Mouse (Mus musculus): ENCODE measurements around the gene Spata7.
A peak's percentile ranks its signal among the peaks of the same experiment; 100 is the strongest.
"Not testable (repeated sequence)": the region's sequence is repeated elsewhere in the genome, so short reads cannot be mapped to it uniquely, and the experiment has no call there.

The Spata7 gene

GRCm38 (mm10) chr12:98627392-98628259 lies at the start of gene Spata7:
Gene Spata7 (plus strand): TSS chr12:98628157.
- peak; percentile 86 for DNase-seq

GRCm38 (mm10) chr12:98585302-98585701 lies 42.7 kb upstream of the Spata7 start:
- DNase-seq, result no peak

- DNase-seq, result no peak
These were observed 39.4 kb upstream of the Spata7 start for GRCm38 (mm10) chr12:98588573-98588972.

GRCm38 (mm10) chr12:98591016-98591415 lies 36.9 kb upstream of the Spata7 start:
- no peak for DNase-seq

- DNase-seq, result no peak
These were observed 27.1 kb upstream of the Spata7 start for GRCm38 (mm10) chr12:98600861-98601260.

GRCm38 (mm10) chr12:98602114-98602513 lies 25.8 kb upstream of the Spata7 start:
- DNase-seq, result no peak

GRCm38 (mm10) chr12:98605264-98605663 lies 22.7 kb upstream of the Spata7 start:
- DNase-seq, result no peak

- DNase-seq, result no peak
These were observed 21.2 kb upstream of the Spata7 start for GRCm38 (mm10) chr12:98606595-98607290.

- DNase-seq, result no peak
These were observed 17.6 kb upstream of the Spata7 start for GRCm38 (mm10) chr12:98610341-98610740.

- DNase-seq, result no peak
These were observed 12.9 kb upstream of the Spata7 start for GRCm38 (mm10) chr12:98614910-98615508.

- no peak for DNase-seq
These were observed 12.2 kb upstream of the Spata7 start for GRCm38 (mm10) chr12:98615746-98616145.

- DNase-seq, result no peak
These were observed 8.5 kb upstream of the Spata7 start for GRCm38 (mm10) chr12:98619496-98619895.

- DNase-seq, result not testable (repeated sequence)
These were observed 7.0 kb upstream of the Spata7 start for GRCm38 (mm10) chr12:98620922-98621321.

- DNase-seq, result not testable (repeated sequence)
These were observed 4.7 kb upstream of the Spata7 start for GRCm38 (mm10) chr12:98623266-98623665.

GRCm38 (mm10) chr12:98628260-98628970 lies 458 bp downstream of the Spata7 start:
- no peak for DNase-seq

GRCm38 (mm10) chr12:98644852-98645251 lies 16.9 kb downstream of the Spata7 start:
- no peak for DNase-seq

GRCm38 (mm10) chr12:98656873-98657272 lies 28.9 kb downstream of the Spata7 start:
- no peak for DNase-seq

- no peak for DNase-seq
These were observed 34.7 kb downstream of the Spata7 start for GRCm38 (mm10) chr12:98662617-98663016.

- peak; percentile 81 for DNase-seq
These were observed 40.3 kb downstream of the Spata7 start for GRCm38 (mm10) chr12:98668132-98668814.

- peak; percentile 2 for DNase-seq
These were observed 41.1 kb downstream of the Spata7 start for GRCm38 (mm10) chr12:98669086-98669485.

- peak; percentile 81 for DNase-seq
These were observed 41.9 kb downstream of the Spata7 start for GRCm38 (mm10) chr12:98669864-98670263.

GRCm38 (mm10) chr12:98670429-98670828 lies 42.5 kb downstream of the Spata7 start:
- DNase-seq, result no peak
